Mouse (Mus musculus): ENCODE data around the gene Gm17571. TPM values are rescaled to one million over a fixed set of nuclear protein-coding genes. Genes with fewer than 3 reads are reported as not detected.

Gene Gm17571
- total RNA-seq, 2 experiments from 2014 or later, result not detected

Other genes with a start within 250 kb of the Gm17571 start
- gene Jrkl, start 200.9 kb downstream of the Gm17571 start, total RNA-seq (2021), result 1 to 10 TPM; 9.1 to 9.2 TPM
- gene Ccdc82, start 199.8 kb downstream of the Gm17571 start, total RNA-seq (2021), result 10 to 100 TPM; 12.2 to 13.7 TPM
- 1 to 10 TPM; 6.7 to 8.5 TPM for gene Maml2, start 148.8 kb downstream of the Gm17571 start, total RNA-seq (2021)